Mouse (Mus musculus) embryonic facial prominence, embryonic 11.5 days (tissue): ENCODE measurements around the gene Pnmal1. TPM values are rescaled to one million over a fixed set of nuclear protein-coding genes. Genes with fewer than 3 reads are reported as not detected.
"Not testable (repeated sequence)": the region's sequence is repeated elsewhere in the genome, so short reads cannot be mapped to it uniquely, and the experiment has no call there.

Experiments
- ATAC-seq: fragments of 200-750 bp; cut with Nextera tagmentation; replicated peaks from 2 replicates; pipeline ENCODE4 v1.8.0; 2017; ENCODE audit warnings: low read depth; ENCODE audit not compliant: insufficient number of reproducible peaks, low FRiP score, low TSS enrichment
- DNase-seq: peaks from one replicate; pipeline ENCODE4 v3.0.0-alpha.2; 2015; ENCODE audit warnings: low spot score
- H3K27ac ChIP-seq: fragments of 300-500 bp; sonication (generic); replicated peaks from 2 replicates; pipeline ENCODE4 v1.5.1; 2014; ENCODE audit warnings: mild to moderate bottlenecking, low read depth, low read length, control low read depth
- H3K27me3 ChIP-seq: fragments of 300-500 bp; sonication (generic); 2 replicates; pipeline ENCODE4 v1.6.1; 2014; ENCODE audit warnings: mild to moderate bottlenecking, low read length, moderate library complexity, mixed read lengths; ENCODE audit not compliant: control insufficient read depth, insufficient read depth
- H3K36me3 ChIP-seq: fragments of 300-500 bp; sonication (generic); replicated peaks from 2 replicates; pipeline ENCODE4 v1.6.1; 2014; ENCODE audit warnings: low read depth, mild to moderate bottlenecking, low read length, moderate library complexity, mixed read lengths; ENCODE audit not compliant: control insufficient read depth, insufficient read depth
- H3K4me1 ChIP-seq: fragments of 300-500 bp; sonication (generic); 2 replicates; pipeline ENCODE4 v1.6.1; 2014; ENCODE audit warnings: low read length, mixed read lengths; ENCODE audit not compliant: control insufficient read depth, insufficient read depth
- H3K4me2 ChIP-seq: fragments of 300-500 bp; sonication (generic); 2 replicates; pipeline ENCODE4 v1.6.1; 2014; ENCODE audit warnings: low read depth, mild to moderate bottlenecking, control low read depth, low read length, moderate library complexity
- H3K4me3 ChIP-seq: fragments of 300-500 bp; sonication (generic); 2 replicates; pipeline ENCODE4 v1.5.1; 2014; ENCODE audit warnings: low read depth, low read length, control low read depth
- H3K9ac ChIP-seq: fragments of 300-500 bp; sonication (generic); replicated peaks from 2 replicates; pipeline ENCODE4 v1.6.1; 2014; ENCODE audit warnings: mild to moderate bottlenecking, control low read depth, low read length
- H3K9me3 ChIP-seq: fragments of 300-500 bp; sonication (generic); replicated peaks from 2 replicates; pipeline ENCODE4 v1.6.1; 2016; ENCODE audit warnings: mild to moderate bottlenecking, low read length, inconsistent platforms, mixed read lengths; ENCODE audit not compliant: control insufficient read depth
- WGBS: fragments of 180-500 bp; shearing (Covaris S2); extraction: QIAGEN DNeasy Blood & Tissue Kit; methylation state at CpG from one replicate; pipeline ENCODE4 v1.1.7; 2014; 5-methylcytosine and 5-hydroxymethylcytosine counted together
- polyA plus RNA-seq: library from polyadenylated mRNA; unstranded; fragments of >200 nt; fragmentation: Nextera tagmentation; extraction: Ambion mirVana; gene quantifications from 2 replicates; pipeline ENCODE4 v1.2.1, GENCODE M21; 2014

Gene Pnmal1
- polyA plus RNA-seq, 1 experiment from 2014 or later, result 5.3 TPM

DNA sequence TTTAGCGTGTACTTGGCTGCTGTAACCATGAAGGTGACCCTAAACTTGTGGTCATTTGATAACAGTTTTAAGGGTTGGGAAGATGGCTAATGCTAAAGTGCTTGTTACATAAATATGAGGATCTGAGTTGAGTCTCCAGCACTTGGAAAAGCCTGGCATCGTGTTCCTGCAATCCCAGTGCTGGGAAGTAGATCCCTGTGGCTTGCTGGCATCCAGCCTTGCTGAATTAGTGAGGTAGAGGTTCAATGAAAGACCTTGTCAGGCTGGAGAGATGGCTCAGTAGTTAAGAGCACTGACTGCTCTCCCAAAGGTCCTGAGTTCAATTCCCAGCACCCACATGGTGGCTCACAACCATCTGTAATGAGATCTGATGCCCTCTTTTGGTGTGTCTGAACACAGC, 5.7 kb upstream of the Pnmal1 start:
- not testable (repeated sequence) for H3K9ac ChIP-seq, ATAC-seq, H3K4me3 ChIP-seq, H3K4me2 ChIP-seq, DNase-seq, H3K4me1 ChIP-seq, H3K36me3 ChIP-seq, H3K27ac ChIP-seq, H3K9me3 ChIP-seq
- whole genome bisulfite sequencing, result 63% methylated on average over 2 of the region's 2 CpGs
- H3K27me3 ChIP-seq, result peaks cover 10% of the 10 kb centered on the region

GRCm38 (mm10) chr7:16955712-16956111, 3.8 kb upstream of the Pnmal1 start:
- WGBS, result 75% methylated on average over 4 of the region's 4 CpGs
- DNase-seq (no peak), ATAC-seq (no peak)

DNA sequence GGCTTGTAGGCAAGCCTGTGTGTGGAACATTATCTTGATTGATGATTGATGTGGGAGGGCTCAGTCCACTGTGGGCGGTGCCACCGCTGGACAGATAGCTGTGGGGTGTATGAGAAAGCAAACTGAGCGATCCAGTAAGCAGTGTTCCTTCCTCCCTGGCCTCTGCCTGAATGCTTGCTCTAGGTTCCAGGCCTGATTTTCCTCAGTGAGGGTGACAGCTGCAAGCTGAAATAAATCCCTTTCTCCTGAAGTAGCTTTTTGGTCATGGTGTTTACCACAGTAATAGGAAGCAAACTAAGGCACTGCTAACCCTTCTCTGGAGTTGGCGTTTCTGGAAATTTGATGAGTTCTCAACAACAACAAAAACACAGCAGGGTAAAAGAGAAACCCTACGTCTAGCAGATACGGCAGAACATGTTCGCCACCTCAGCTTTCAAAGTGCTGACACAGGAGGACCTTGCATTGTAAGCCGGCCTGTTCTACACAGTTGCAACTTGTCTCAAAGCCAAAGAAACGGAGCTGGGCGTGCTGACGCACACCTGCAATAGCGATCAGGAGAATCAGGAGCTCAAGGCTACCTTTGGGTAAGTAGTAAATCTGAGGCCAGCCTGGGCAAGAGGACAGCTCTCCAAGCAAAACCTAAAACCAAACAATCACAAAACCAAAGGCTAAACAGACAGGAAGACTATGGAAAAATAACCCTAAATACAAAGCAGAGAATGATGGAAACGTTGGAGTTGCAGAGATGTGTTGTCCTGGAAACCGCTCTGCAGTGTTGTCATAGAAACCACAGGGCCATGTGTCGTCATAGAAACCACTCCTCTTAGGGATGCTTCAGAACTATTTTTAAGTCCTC, 2.8 kb upstream of the Pnmal1 start:
- ATAC-seq (no peak), DNase-seq (no peak)
- Histone ChIP-seq H3K4me1 (peaks cover 3% of the 10 kb centered on the region), H3K4me3 (no peak overlapping the region), H3K27ac (no peak overlapping the region), H3K27me3 (no peaks in the 10 kb centered on the region), H3K9me3 (no peaks in the 10 kb centered on the region), H3K9ac (no peak overlapping the region), H3K4me2 (no peak overlapping the region), H3K36me3 (no peaks in the 10 kb centered on the region; the same call in 1 of the 2 replicates)
- WGBS, result 69% methylated on average over 15 of the region's 15 CpGs

More at GRCm38 (mm10) chr7:16955712-16956111, 3.8 kb upstream of the Pnmal1 start:
- H3K9me3 ChIP-seq, result no peaks in the 10 kb centered on the region
- H3K9ac ChIP-seq, result no peak overlapping the region
- no peak overlapping the region for H3K4me3 ChIP-seq
- no peak overlapping the region for H3K27ac ChIP-seq
- no peaks in the 10 kb centered on the region for H3K27me3 ChIP-seq
- peaks cover 3% of the 10 kb centered on the region for H3K4me1 ChIP-seq
- H3K36me3 ChIP-seq, result no peaks in the 10 kb centered on the region
- no peak overlapping the region for H3K4me2 ChIP-seq

GRCm38 (mm10) chr7:16961678-16962077, 2.2 kb downstream of the Pnmal1 start:
- no peaks in the 10 kb centered on the region for H3K9me3 ChIP-seq
- ATAC-seq (no peak), DNase-seq (no peak)
- H3K4me1 ChIP-seq, result peaks cover 3% of the 10 kb centered on the region
- H3K9ac ChIP-seq, result no peak overlapping the region
- no peaks in the 10 kb centered on the region for H3K27me3 ChIP-seq
- WGBS, result 78% methylated on average over 5 of the region's 5 CpGs
- no peak overlapping the region for H3K4me2 ChIP-seq
- no peak overlapping the region for H3K4me3 ChIP-seq
- no peaks in the 10 kb centered on the region; the same call in 1 of the 2 replicates for H3K36me3 ChIP-seq
- H3K27ac ChIP-seq, result no peak overlapping the region

- H3K36me3 ChIP-seq, result no peaks in the 10 kb centered on the region
- no peak for DNase-seq
- ATAC-seq, result no peak
- no peaks in the 10 kb centered on the region for H3K27me3 ChIP-seq
- no peak overlapping the region for H3K4me3 ChIP-seq
- no peak overlapping the region for H3K4me2 ChIP-seq
- H3K9ac ChIP-seq, result no peak overlapping the region
- H3K9me3 ChIP-seq, result no peaks in the 10 kb centered on the region
- no peak overlapping the region for H3K27ac ChIP-seq
- 84% methylated on average over 6 of the region's 6 CpGs for WGBS
- H3K4me1 ChIP-seq, result no peaks in the 10 kb centered on the region
Measured at GRCm38 (mm10) chr7:16968414-16968813, 8.9 kb downstream of the Pnmal1 start.

- 82% methylated on average over 3 of the region's 3 CpGs for WGBS
- Histone ChIP-seq H3K4me3 (no peak overlapping the region), H3K9me3 (no peaks in the 10 kb centered on the region), H3K4me2 (no peak overlapping the region), H3K9ac (no peak overlapping the region), H3K36me3 (no peaks in the 10 kb centered on the region), H3K27me3 (no peaks in the 10 kb centered on the region), H3K4me1 (no peaks in the 10 kb centered on the region), H3K27ac (no peak overlapping the region)
- ATAC-seq (no peak), DNase-seq (no peak)
Measured at GRCm38 (mm10) chr7:16971160-16971559, 11.7 kb downstream of the Pnmal1 start.

- DNase-seq (no peak), ATAC-seq (no peak)
Measured at GRCm38 (mm10) chr7:16974018-16974417, 14.5 kb downstream of the Pnmal1 start.

DNA sequence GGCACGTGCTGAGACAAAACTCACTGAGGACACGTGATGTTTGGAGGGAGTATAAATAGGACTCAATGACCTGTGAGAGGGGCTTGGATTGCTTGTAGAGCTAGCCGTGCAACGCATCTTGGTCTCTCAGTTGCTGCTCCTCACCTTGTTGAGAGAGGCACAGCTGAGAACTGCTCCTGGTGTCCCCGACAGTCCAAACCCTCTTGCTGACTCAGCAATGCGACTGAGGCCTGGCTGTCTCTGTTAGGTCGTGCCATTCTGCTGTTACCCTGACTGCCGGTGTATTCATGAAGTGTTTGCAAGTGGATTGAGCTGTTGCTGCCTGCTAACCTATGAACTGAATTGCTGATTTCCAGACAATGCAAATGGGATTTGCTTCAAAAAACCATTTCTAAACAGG, 16.8 kb downstream of the Pnmal1 start:
- DNase-seq (no peak), ATAC-seq (no peak)
- no peaks in the 10 kb centered on the region for H3K36me3 ChIP-seq
- WGBS, result 62% methylated on average over 8 of the region's 8 CpGs
- H3K4me1 ChIP-seq, result no peaks in the 10 kb centered on the region; the same call in 1 of the 2 replicates
- H3K27ac ChIP-seq, result no peak overlapping the region
- H3K27me3 ChIP-seq, result no peaks in the 10 kb centered on the region
- no peak overlapping the region for H3K4me3 ChIP-seq
- H3K9ac ChIP-seq, result no peak overlapping the region
- no peaks in the 10 kb centered on the region for H3K9me3 ChIP-seq
- H3K4me2 ChIP-seq, result no peak overlapping the region

More at GRCm38 (mm10) chr7:16974018-16974417, 14.5 kb downstream of the Pnmal1 start:
- Histone ChIP-seq H3K9ac (no peak overlapping the region), H3K4me1 (no peaks in the 10 kb centered on the region), H3K4me2 (no peak overlapping the region), H3K36me3 (no peaks in the 10 kb centered on the region), H3K9me3 (no peaks in the 10 kb centered on the region), H3K27me3 (no peaks in the 10 kb centered on the region), H3K4me3 (no peak overlapping the region), H3K27ac (no peak overlapping the region)
- WGBS, result 71% methylated on average over 6 of the region's 6 CpGs
